Mouse (Mus musculus): ENCODE results near the gene Mast4.

Mast4 gene

DNA sequence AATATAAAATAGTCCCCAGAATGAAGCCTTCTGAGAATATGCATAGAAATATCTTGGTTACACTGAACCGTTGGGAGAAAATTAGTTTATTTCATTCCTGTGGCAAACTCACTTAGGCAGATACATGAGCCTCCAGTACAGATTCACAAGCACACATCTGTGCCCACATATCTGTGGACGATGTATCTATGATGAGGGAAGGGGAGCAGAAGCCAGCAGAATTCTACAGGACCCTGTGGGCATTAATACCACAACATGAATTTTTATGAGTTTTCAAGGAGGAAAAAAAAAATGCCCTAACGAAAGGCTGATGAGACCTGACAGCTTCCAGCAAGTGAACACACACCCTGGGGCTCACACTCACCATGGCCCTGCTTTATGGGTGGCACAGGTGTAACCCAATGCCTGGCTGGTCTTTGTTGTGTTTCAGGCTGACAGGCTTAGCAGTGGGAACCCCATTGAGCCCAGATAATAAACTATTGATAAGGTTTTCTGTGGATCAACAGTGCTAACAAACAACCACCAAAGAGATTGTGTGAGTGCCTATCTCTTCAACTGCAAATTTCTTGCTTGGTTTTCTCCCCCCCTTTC is 17.4 kb downstream of the Mast4 start:
- no peak for DNase-seq (ENCODE audit: low spot score in 2 of 2)

DNA sequence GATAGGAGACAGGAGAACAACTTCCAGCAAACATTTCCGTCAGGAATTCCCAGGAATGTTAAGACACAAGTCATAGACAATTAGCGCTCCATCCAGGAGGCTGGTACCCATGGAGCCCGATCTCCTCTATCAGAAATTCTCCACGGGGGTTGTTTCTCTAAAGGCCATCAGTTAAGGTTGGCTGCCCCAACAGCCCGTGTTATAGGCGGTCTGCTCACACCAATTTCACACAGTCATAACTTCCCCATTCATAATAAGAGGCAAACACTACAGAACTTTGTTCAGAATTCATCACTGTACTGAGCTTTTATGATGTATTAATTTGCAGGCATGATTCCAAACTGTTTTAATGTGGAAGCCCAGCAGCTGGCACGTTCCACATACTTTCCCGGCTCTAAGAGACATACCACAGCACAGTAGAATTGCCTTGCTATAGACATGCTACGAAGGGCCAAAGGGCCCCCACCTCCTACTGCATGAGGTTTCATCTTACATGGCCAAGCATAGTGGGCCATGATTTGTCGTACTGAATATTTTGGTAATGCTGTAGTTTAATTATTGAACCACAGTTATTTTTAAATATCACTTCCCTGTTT is 19.1 kb downstream of the Mast4 start:
- DNase-seq (ENCODE audit: low spot score in 2 of 2): no peak

DNA sequence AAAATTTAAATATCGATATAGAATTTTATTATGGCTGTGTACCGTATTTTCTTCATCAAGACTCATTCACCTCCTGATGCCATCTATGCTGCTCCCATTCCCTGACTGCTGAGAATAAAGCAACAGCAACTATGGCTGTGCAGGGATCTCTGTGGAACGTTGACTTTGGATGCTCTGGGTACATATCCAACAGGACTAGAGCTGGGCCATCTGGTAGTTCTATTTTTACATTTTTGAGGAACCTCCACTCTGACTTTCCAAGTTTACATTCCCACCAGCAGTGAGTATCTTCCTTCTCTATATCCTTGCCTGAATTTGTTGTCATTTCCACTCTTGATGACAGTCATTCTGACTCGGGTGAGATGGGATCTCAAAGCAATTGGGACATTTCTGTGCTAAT is 26.0 kb downstream of the Mast4 start:
- DNase-seq (ENCODE audit: low spot score in 2 of 2): no peak

DNA sequence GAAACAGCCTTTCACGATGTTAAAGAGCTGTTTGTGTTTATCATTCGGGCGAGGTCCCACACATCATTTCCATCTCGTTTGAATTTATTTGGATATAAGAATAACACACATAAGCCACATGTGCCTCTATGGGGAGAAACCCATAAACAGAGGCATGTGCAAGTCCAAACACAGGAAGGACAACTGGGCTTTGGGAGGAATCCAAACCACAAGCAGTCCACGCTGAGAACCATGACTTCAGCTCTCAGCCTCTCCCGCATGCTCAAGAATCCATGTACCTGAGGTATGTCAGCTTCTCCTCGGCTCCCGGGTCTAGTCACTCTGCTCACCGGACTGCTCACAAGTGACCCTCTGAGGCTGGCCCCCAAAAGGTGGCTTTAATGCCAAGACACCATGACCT is 30.5 kb downstream of the Mast4 start:
- no peak for DNase-seq (ENCODE audit: low spot score in 2 of 2)

DNA sequence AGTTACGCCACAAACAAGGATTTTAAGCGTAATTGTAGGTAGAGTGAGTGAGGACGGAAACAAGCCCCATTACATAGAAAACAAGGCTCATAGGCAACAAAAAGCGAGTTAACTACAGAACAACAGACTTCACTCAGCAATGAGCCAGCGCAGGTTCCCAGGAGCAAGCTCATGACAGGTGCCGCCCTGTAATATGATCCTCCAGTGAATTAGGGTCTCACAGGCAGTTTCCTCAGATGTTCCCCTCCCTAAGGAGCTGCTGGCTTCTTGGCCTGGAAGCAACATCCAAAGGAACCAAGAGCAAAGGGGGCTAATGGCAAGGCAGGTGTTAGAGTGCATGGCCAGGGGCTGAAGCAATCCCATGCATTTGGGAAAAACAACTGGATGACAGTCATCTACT is 31.8 kb downstream of the Mast4 start:
- no peak for DNase-seq (ENCODE audit: low spot score in 2 of 2)

DNA sequence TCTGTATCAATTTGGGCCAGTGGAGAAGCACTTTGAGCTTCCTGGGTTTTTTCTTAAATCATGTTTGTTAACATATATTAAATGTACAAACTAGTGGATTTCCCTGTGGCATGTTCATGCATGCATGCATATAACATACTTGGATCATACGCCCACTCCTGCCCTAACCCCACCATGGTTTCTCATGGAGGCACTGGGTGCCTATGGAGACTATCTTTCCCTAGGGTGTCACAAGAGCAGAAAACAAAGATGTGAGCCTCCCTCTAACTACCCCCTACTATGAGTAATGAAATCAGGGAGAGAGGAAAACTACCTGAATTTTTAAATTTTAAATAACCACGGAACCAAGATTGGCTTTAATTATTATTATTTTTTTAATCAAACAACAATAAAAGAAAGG is 32.2 kb downstream of the Mast4 start:
- DNase-seq (ENCODE audit: low spot score in 2 of 2): no peak

DNA sequence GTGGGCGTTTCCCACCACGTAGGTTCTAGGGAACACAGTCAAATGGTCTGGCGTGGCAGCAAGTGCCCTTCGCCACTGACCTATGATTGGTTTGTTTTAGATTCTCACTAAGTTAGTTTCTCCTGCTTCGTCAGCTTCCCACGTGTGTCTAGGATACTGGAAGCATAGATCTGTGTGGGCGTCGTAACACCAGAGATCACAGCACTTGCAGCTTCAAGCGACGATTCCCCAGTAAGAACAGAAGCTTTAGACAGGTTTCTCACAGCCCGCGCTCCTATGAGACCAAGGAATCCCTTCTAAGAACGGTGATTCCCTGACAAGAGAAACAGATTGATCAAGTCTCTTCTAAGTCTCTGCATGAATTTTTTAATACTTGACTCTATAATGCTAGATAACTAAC is 39.9 kb downstream of the Mast4 start:
- peak in 1 of 2 experiments; percentile 13 for DNase-seq (ENCODE audit: low spot score in 2 of 2)

DNA sequence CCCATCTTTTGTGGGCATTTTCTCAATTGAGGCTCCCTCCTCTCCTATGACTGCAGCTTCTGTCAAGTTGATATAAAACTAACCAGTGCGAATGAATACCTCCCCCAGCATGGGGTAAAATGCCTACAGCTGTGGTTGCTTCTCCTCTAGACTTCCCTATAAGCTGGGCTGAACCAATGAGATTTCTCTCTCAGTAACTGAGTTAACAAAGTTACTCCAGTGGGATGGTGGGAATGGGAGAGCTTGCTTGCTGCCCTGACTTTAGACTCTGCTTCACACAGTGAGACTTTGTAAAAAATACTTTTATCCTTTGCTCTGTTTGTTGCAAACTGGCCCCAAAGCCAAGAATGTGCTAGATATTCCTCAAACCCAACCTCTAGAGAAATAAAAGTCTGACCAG is 41.2 kb downstream of the Mast4 start:
- no peak for DNase-seq (ENCODE audit: low spot score in 2 of 2)

DNA sequence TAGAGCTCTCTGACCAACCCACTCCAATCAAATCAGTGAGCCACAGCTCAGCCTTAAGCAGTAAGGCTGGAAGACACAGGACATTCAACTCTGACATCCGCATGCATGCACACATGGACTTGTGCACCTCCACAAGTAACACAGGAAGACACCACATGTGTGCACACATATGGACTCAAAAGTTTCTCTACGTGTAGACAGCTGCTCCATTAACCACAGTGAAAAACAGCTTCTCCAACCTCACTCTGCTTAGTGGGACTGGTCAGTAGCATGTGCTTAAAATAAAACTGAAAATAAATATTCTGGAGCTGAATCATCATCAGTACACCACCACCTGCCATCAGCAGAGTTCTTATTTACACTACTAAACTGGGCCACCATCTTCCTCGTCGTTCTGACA is 43.2 kb downstream of the Mast4 start:
- DNase-seq (ENCODE audit: low spot score in 2 of 2): no peak

DNA sequence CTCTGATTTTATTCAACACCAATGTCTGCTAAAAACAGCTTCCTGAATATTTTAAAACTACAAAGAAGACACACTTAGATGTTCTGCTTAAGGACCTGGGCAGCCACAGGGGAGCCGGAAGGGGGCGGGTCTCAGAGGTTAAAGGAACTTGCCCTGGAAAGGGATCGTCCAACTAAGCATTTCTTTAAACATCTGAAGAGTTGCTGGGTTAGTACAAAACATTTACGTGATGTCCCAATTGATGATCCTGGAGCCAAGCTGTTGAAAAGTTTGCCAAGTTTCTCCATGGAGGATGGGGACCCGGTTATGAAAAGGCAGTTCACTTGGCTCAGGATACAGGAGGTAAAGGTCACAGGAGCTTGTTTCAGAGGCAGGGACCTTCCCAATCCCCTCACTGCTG is 48.5 kb downstream of the Mast4 start:
- DNase-seq (ENCODE audit: low spot score in 2 of 2): no peak

DNA sequence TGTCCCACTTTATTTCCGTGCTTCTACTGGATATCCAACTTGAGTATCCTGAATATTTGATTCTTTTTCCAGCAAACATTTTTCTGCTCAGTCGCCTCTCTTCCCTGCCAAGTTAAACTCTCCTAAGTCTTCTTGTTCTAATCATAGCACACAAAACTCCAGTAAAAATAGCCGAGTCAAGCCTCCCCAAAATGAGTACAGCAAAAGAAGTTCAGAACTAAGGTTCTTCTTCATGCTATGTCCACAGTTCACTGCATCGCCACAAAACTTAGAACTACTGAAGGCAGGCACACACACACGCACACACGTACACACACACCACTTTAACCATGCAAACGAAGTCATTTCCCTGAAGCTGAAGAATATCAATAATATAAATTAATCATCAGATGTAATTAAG is 49.3 kb downstream of the Mast4 start:
- no peak for DNase-seq (ENCODE audit: low spot score in 2 of 2)

DNA sequence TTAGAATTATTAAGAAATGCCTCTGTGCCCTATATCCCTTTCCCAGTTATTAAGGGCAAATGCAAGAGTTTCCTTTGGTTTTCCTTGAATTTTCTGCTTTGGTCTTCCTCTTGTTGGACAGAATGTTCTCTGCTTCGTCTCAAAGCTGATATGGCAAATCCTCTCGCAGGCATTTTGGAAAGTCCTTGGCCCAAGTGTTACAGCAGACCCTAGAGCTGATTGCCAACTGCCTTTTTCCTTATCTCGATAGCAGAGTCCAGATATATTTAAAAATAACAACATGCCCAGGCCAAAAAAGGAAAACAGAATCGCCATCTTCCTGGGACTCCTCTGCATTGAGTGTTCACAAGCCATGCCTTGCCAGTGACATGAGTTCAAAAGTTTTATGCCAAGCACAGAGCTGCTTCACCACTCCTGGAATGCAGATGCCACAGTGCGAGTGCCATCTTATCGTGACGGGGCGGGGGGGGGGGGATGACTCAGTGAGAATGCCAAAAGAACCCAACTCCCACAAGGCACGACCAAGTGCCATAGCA is 63.4 kb downstream of the Mast4 start:
- DNase-seq (ENCODE audit: low spot score in 2 of 2): no peak

DNA sequence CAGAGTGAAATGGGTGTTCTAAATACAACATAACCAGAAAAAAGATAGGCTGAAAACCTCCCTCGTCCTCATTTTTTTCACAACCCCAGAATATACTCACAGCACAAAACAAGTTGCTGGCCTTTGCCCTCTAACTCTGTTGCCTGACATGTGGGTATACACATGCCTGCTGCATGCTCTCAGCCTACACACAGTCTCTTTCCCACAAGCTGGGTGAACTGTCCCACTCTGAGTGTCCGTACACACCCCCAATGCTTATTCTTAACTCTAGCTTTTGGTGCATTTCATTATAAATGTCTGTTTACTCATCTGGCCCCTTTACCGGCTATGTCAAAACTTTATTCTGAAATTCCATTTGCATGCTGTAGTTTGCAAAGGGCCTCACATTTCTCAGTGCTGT is 71.6 kb downstream of the Mast4 start:
- no peak for DNase-seq (ENCODE audit: low spot score in 2 of 2)

DNA sequence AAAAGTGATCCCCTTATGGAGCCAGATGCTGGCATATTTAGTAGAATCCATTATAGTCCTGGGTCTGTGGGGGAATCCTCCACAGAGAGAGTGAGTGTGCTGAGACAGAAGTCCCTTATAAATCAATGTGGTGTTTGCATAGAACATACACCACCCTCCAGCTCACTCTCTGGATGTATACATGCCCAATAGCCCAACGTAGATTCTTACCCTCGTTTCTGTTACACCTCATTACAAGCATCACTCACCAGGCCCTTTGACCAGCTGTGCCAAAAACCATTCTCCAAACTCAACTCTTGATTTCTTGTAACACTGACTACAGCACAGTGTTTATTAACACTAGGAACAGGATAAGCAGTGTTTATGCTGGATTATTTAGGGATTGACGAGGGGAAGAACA is 72.2 kb downstream of the Mast4 start:
- no peak for DNase-seq (ENCODE audit: low spot score in 2 of 2)

DNA sequence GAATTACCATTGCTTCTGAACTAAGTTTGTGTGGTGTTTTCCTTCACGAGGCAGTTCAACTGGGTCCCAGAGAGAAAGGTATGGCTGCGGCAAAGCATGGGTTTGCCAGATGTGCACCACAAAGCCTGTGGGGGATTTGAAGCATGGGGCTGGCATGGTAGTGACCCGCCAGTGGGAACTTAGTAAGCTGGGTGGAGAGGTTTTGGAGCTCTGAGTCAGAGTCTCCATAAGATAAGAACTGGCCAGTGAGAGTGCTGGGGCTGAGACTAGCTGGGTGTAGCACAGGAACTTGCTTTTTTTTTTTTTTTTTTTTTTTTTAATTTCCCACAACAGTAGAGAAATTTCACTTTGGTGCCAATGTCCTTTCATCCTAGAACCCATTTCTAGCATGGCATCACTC is 73.9 kb downstream of the Mast4 start:
- DNase-seq (ENCODE audit: low spot score in 2 of 2): no peak

DNA sequence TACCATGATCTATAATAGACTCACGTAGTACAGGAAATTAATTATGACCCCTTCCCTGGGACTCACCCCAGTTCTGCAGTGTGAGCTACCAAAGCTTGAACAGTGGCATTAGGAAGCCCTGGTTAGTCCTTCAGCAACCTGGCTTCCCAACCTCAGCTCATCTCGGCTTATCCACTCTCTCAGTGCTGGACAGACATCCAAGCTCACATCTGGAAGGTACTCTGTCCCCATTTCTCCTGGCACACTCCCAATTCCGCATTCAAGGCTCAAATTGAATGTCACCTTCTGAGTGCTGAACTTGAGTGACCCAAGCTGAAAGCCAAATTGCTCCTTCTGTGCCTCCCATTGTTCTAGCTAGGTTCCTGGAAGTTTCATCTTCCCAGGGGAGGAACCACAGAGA is 76.2 kb downstream of the Mast4 start:
- no peak for DNase-seq (ENCODE audit: low spot score in 2 of 2)

DNA sequence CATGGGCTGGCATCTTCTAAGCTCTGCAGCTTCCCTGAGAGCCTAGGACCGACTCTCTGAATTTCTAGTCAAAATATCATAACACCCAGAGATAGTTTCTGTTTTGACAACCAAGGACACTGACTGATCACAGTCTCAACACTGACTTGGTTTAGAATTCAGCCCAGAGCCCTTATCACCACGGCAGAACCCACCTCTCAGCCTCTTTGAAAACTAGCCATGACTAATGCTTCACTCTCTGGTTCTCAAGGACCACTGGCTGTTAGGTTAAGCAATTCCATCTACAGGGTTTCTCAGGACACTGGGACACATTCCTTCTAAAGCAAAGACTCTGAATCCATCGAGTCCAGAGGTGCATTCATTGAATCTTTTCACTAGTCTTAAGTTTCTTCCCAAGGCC is 79.4 kb downstream of the Mast4 start:
- DNase-seq (ENCODE audit: low spot score in 2 of 2): no peak

DNA sequence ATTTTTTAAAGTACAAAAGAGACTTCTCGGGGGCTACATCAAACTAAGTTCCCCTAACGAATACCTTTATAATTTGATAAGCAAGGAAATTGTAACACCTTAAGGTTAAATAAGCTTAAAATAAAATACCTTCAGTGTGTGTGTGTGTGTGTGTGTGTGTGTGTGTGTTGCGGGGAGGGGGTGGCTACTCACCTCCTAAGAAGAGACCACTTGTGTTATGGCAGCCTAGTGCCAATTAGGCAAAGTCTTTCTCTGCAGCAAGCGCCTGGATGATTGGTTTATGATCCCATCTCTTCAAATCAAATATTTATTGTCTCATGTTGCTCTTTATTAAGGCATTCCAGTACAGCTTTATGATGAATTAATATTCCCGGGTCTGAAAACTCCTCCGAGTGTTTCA is 81.2 kb downstream of the Mast4 start:
- DNase-seq (ENCODE audit: low spot score in 2 of 2): no peak

DNA sequence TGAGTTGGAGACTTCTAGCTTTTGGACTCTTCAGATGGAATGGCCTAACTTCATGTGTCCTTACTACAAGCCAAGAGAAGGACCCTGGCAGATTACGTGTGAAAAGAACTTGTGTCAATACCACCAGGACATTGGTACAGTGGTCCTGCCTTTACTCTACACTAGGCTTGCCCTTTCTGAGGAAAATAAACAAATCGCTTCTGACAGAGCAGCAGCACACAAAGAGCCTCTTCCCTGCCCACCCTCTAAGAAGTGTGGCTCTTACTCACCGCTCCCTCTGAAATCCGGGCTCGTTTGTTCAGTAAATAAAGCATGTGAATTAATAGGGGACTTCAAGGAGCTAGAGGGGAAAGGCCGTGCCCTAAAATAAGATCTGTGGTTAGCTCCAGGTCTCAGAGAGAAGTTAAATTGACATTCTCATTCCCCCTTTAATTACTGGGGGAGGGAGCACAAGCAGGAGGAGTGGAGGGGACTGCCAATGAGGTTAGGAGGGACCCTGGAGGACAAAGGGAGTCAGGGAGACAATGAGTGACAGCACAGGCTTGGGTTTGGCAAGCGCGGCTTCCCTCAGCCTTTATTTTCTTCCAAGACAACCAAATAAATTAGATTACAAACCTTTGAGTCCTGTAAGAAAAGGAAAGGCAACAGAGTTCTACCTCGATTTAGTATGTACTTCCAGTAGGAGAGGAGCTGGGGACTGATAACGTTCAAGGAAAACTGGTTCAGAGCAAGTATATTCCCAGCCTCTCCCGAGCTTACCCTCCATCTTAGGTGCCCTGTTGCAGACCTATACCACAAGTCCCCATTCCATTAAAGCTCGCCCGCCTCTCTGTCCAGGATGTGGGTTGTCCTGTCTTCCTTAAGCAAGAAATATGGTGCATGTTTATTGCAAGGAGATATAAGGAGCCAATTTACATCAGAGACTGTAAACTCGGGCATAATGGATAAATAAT is 85.9 kb downstream of the Mast4 start:
- DNase-seq (ENCODE audit: low spot score in 2 of 2): no peak

DNA sequence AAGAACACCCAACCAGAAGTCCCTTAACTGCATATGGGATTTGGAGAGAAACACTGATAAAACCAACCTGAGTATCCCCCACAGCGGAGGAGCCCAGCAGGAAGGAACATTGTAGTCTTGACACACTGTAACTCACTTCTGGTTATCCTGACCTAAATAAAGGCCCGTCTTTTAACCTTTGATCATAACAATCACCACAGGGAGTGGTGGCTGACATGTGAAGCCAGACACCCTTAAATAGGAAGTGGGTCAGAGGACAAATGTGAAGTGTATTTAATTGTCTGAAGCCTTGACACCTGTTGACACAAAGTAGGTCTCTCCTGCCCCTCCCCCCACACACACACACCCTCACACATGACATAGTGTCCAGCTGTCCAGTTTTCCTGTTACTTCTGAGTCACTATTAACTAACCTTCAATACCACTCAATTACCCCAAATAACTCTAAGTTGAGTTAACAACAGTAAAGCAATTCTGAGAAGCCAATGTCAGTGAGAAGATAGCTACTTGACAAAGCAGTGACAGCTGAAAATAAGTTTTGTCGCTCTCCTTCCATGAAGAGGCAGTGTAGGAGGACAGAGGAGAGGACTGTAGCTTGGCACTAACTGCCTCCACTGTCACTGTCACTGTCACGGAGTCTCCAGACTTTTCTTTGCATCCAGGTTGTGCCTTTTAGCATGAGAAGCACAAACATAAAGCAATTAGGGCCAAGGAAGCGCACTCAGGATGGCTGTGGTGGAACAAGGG is 87.2 kb downstream of the Mast4 start:
- no peak for DNase-seq (ENCODE audit: low spot score in 2 of 2)

DNA sequence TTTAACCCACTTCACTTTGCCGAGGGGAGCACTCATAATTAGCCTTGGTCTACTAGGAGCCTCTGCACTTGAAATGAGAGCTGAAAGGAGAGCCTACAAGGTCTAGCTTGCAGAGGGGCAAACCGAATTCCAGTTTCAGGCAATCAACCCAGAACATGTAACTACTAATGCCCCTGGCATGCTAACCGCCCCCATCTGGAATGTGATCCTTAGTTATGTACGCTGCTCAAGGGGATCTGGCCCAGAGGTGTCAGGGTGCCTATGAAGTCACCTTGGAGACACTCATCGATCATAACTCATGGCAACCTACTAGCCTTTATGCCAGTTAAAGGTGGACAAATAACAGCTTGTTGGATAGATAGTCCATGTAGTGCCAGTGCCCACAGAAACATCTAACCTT is 88.9 kb downstream of the Mast4 start:
- DNase-seq (ENCODE audit: low spot score in 2 of 2): no peak

DNA sequence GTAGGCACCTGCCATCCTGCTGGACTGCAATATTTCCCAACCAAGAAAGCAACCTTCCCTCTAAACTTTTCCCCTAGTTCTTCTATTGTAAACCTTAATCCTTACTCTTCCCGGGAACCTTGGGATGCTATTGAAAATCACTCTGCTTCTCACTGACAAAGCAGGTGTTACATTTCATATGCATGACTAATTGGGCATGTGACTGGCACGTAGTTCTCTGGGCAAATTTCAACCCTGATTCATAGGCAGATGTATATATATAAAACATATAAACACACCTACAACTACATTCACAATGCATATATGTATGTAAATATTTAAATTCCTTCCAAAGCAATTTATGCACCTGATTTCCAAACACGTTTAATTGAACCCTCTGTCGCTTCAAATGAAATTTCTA is 90.2 kb downstream of the Mast4 start:
- DNase-seq (ENCODE audit: low spot score in 2 of 2): no peak

Data from right cerebral cortex, adult 2 months (tissue).